Mouse (Mus musculus): ENCODE results near the gene Sycp1. TPM values are rescaled to one million over a fixed set of nuclear protein-coding genes. Genes with fewer than 3 reads are reported as not detected.

Gene Sycp1
- polyA plus RNA-seq, 1 experiment from 2014 or later: not detected

DNA sequence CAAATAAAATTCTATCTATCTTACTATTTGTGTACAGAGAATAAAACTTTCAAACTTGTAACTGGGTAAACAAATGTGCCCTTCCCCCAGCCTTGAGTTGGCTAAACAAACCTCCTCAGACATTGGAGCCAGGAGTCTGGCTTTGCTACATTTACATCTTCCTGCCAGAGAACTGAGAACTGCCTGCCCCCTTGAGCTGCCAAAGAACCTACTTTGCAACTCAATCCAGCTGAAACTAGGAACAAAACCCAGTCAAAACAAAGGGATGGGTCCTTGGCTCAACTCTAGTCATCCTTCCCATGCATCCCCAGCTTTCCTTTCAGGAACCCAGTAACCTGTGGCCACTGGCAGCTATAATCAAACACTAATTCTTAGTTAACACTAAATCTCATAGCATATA lies 87.2 kb downstream of the Sycp1 start:
- Histone ChIP-seq H3K9me3 (ENCODE audit: low read depth, low read length) (no peaks in the 10 kb centered on the region), H3K4me2 (no peak overlapping the region), H3K9ac (no peak overlapping the region), H3K4me1 (ENCODE audit: insufficient read depth) (no peaks in the 10 kb centered on the region), H3K27ac (ENCODE audit: low read depth) (no peak overlapping the region), H3K36me3 (ENCODE audit: insufficient read depth) (no peaks in the 10 kb centered on the region), H3K27me3 (ENCODE audit: insufficient read depth, low read length) (no peaks in the 10 kb centered on the region), H3K4me3 (ENCODE audit: low read depth, low read length) (no peak overlapping the region)
- no peak for ATAC-seq (ENCODE audit: insufficient read depth)
- peak; percentile 1 for DNase-seq
- no peak for TF ChIP-seq CTCF (IDR thresholded peaks at IDR 0.05; ENCODE audit: low read depth)

DNA sequence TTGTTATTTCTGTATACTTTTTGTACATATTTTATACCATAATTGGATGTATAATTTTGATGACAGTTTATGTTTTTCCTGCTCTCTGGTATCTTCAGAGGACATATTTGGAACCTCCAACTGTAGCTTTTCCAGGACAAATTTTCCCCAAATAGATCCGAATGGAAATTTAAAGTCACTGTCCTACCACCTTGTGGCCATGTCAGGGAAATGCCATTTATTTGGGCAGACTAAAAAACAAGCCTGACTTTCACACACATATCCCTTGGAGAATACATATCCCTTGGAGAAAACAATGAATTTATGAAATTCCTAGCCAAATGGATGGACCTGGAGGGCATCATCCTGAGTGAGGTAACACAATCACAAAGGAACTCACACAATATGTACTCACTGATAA lies 93.5 kb downstream of the Sycp1 start:
- H3K9ac ChIP-seq: no peak overlapping the region
- H3K4me2 ChIP-seq: no peak overlapping the region
- H3K27ac ChIP-seq (ENCODE audit: low read depth): no peak overlapping the region
- H3K4me1 ChIP-seq (ENCODE audit: insufficient read depth): no peaks in the 10 kb centered on the region
- ATAC-seq (ENCODE audit: insufficient read depth) (no peak), DNase-seq (peak; percentile 13)
- H3K4me3 ChIP-seq (ENCODE audit: low read depth, low read length): no peak overlapping the region
- H3K27me3 ChIP-seq (ENCODE audit: insufficient read depth, low read length): no peaks in the 10 kb centered on the region
- H3K9me3 ChIP-seq (ENCODE audit: low read depth, low read length): no peaks in the 10 kb centered on the region
- WGBS: 33% methylated on average over 1 of the region's 1 CpGs
- no peaks in the 10 kb centered on the region for H3K36me3 ChIP-seq (ENCODE audit: insufficient read depth)
- TF ChIP-seq CTCF (IDR thresholded peaks at IDR 0.05; ENCODE audit: low read depth): peak; percentile 34

DNA sequence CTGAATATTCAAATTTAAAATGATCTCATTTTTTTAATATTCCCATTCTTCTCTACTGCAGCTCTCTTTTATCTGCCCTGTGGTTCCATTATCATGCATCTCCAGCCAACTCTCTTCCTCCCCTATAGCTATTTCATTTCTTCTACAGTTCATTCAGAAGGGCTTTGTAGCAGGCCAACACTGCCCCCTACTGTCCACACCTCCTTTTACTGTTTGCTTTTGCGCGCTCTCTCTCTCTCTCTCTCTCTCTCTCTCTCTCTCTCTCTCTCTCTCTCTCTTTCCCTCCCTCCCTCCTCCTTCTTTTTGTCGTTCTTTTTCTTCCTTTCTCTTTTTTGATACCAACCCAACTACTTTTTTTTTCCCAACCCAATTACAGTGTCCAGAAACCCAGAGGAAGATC lies 132.0 kb downstream of the Sycp1 start:
- WGBS: 2% methylated on average over 3 of the region's 3 CpGs
- no peak for ATAC-seq (ENCODE audit: insufficient read depth)
- no peaks in the 10 kb centered on the region for H3K4me1 ChIP-seq (ENCODE audit: insufficient read depth)

DNA sequence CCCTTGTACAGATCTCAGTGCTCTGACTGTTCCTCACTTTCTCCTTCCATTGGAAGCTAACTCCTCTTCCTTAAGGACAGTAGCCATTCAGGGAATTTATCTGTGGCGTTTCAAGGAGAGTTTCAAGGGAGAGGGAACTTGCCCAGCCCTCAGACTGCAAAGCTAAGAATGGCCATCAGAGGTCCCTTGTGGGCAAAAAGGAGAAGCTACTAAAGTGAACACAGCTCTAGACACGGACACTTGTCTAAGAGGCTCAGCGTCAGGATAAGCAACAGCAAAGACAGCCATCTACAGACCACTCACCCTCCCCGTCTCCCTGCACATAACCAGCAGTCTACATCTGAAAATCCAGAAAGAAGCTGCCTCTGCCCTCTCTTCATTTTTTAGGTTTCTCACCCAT lies 148.5 kb downstream of the Sycp1 start:
- Histone ChIP-seq H3K27me3 (ENCODE audit: insufficient read depth, low read length) (no peaks in the 10 kb centered on the region), H3K9me3 (ENCODE audit: low read depth, low read length) (no peaks in the 10 kb centered on the region), H3K27ac (ENCODE audit: low read depth) (no peak overlapping the region), H3K9ac (no peak overlapping the region), H3K4me3 (ENCODE audit: low read depth, low read length) (no peak overlapping the region), H3K36me3 (ENCODE audit: insufficient read depth) (no peaks in the 10 kb centered on the region), H3K4me1 (ENCODE audit: insufficient read depth) (no peaks in the 10 kb centered on the region), H3K4me2 (no peak overlapping the region)
- DNase-seq: no peak
- 0 out of 2 replicates have a peak, but pooled peaks have one; percentile 15 for TF ChIP-seq CTCF (IDR thresholded peaks at IDR 0.05; ENCODE audit: low read depth)
- ATAC-seq (ENCODE audit: insufficient read depth): no peak
- WGBS: 27% methylated on average over 4 of the region's 4 CpGs

More for the DNA sequence above, 132.0 kb downstream of the Sycp1 start:
- DNase-seq: peak; percentile 91
- Histone ChIP-seq H3K9me3 (ENCODE audit: low read depth, low read length) (no peaks in the 10 kb centered on the region), H3K27me3 (ENCODE audit: insufficient read depth, low read length) (no peaks in the 10 kb centered on the region), H3K4me2 (no peak overlapping the region), H3K36me3 (ENCODE audit: insufficient read depth) (no peaks in the 10 kb centered on the region), H3K27ac (ENCODE audit: low read depth) (no peak overlapping the region), H3K4me3 (ENCODE audit: low read depth, low read length) (no peak overlapping the region), H3K9ac (no peak overlapping the region)
- peak; percentile 88 for TF ChIP-seq CTCF (IDR thresholded peaks at IDR 0.05; ENCODE audit: low read depth)

DNA sequence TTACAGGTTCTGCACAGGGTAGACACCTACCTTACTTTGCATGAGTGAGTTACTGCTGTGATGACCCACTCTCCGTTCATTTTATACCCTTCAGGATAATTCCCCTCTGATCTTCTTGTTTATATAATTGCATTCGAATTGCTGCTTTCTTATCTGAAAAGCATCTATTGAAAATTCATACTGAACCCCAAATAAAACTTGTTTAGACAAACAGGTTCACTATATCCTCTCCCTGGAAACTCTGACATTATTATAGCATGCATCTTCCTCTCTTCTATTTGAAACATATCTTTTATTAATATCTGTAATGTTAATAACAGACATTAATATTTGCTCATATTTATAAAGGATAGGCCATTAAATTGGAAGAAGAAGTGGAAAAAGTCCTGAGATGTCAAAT lies 153.3 kb downstream of the Sycp1 start, which contains the start of gene Tshb:
TSS of gene Tshb (minus strand) at position 101 of the 400 bp plus-strand sequence.
- Histone ChIP-seq H3K9me3 (ENCODE audit: low read depth, low read length) (no peaks in the 10 kb centered on the region), H3K9ac (no peak within 1 kb of the TSS), H3K27me3 (ENCODE audit: insufficient read depth, low read length) (no peaks in the 10 kb centered on the region), H3K4me2 (no peak within 1 kb of the TSS), H3K4me3 (ENCODE audit: low read depth, low read length) (no peak within 1 kb of the TSS), H3K4me1 (ENCODE audit: insufficient read depth) (no peaks in the 10 kb centered on the region), H3K27ac (ENCODE audit: low read depth) (no peak within 1 kb of the TSS), H3K36me3 (ENCODE audit: insufficient read depth) (no peaks in the 10 kb centered on the region)
- DNase-seq (no peak), ATAC-seq (ENCODE audit: insufficient read depth) (no peak)
- no peak for TF ChIP-seq CTCF (IDR thresholded peaks at IDR 0.05; ENCODE audit: low read depth)
- WGBS: 60% methylated on average over 2 of the region's 2 CpGs

DNA sequence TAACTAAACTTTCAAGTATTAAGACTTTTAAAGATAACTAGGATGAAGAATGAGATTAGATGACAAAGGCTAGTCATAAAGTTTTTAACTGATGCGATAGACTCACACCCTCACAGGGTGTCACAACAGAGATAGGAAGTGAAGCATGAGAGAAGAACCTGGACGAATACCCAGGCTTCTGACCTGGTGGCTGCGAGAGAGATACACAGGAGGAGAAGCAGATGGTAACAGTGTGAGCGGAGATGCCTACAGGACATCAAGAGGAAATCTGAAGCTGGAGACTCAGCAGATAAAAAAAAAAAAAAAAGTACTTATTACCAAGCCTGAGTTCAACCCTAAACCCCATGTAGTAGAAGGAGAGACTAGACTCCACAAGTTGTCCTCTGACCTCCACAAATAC lies 162.9 kb downstream of the Sycp1 start:
- Histone ChIP-seq H3K36me3 (ENCODE audit: insufficient read depth) (0 out of 2 replicates have a peak, but pooled peaks cover 2% of the 10 kb centered on the region), H3K9ac (no peak overlapping the region), H3K4me2 (no peak overlapping the region), H3K27ac (ENCODE audit: low read depth) (no peak overlapping the region), H3K9me3 (ENCODE audit: low read depth, low read length) (no peaks in the 10 kb centered on the region), H3K4me3 (ENCODE audit: low read depth, low read length) (no peak overlapping the region), H3K4me1 (ENCODE audit: insufficient read depth) (no peaks in the 10 kb centered on the region), H3K27me3 (ENCODE audit: insufficient read depth, low read length) (no peaks in the 10 kb centered on the region)
- no peak for DNase-seq
- 60% methylated on average over 4 of the region's 4 CpGs for WGBS
- TF ChIP-seq CTCF (IDR thresholded peaks at IDR 0.05; ENCODE audit: low read depth): no peak
- no peak for ATAC-seq (ENCODE audit: insufficient read depth)

Other genes starting within 250 kb of the Sycp1 start
- gene Tspan2, start 201.6 kb downstream of the Sycp1 start, polyA plus RNA-seq (2014; fragmentation: Nextera tagmentation; extraction: Ambion mirVana): 14.5 and 16.2 TPM in 2 replicates
- 0.15 and 0.58 TPM in 2 replicates for gene Tshb, start 153.4 kb downstream of the Sycp1 start, polyA plus RNA-seq (2014; fragmentation: Nextera tagmentation; extraction: Ambion mirVana)
- gene Nr1h5, start 28.0 kb upstream of the Sycp1 start, polyA plus RNA-seq (2014; fragmentation: Nextera tagmentation; extraction: Ambion mirVana): not detected in 2 replicates
- 63.9 and 68.6 TPM in 2 replicates for gene Sike1, start 59.6 kb upstream of the Sycp1 start, polyA plus RNA-seq (2014; fragmentation: Nextera tagmentation; extraction: Ambion mirVana)
- gene Csde1, start 84.3 kb upstream of the Sycp1 start, polyA plus RNA-seq (2014; fragmentation: Nextera tagmentation; extraction: Ambion mirVana): 439 and 441 TPM in 2 replicates
- gene Nras, start 122.2 kb upstream of the Sycp1 start, polyA plus RNA-seq (2014; fragmentation: Nextera tagmentation; extraction: Ambion mirVana): 115 and 117 TPM in 2 replicates
- 0.20 and 0.42 TPM in 2 replicates for gene Ampd1, start 137.9 kb upstream of the Sycp1 start, polyA plus RNA-seq (2014; fragmentation: Nextera tagmentation; extraction: Ambion mirVana)
- 5.2 and 5.8 TPM in 2 replicates for gene Dennd2c, start 166.5 kb upstream of the Sycp1 start, polyA plus RNA-seq (2014; fragmentation: Nextera tagmentation; extraction: Ambion mirVana)
- 190 and 192 TPM in 2 replicates for gene Bcas2, start 235.6 kb upstream of the Sycp1 start, polyA plus RNA-seq (2014; fragmentation: Nextera tagmentation; extraction: Ambion mirVana)